In the genomic region with DNA sequence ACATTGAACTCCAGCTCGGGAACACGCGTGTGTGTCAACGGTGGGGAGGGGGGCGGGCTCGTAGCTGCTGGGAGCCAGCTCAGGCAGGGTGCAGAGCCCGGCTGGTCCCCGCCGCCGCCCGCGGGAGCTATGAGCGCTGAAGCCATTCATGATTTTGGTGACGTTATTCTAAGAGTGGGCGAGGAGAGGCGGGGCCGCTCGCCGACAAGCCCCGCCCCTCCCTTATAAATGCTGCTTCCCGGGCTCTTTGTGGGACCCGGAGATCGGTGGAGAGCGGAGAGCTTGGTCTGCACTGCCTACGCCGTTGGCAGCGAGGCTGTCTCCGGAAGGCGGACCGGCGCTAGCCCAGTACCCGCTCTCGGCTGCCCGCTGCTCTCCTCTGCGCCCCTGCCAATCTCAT, we compare ENCODE assay signal across 8 mouse cellular contexts. TPM values are rescaled to one million over a fixed set of nuclear protein-coding genes. Genes with fewer than 3 reads are reported as not detected.
DNase-seq lines count a peak whose midpoint lies in the region; ATAC-seq and TF ChIP-seq lines count a peak whose summit lies in the region.

A gene (plus strand): TSS at position 253 of the 400 bp plus-strand sequence.

- TF ChIP-seq CTCF in E14TG2a.4 (conservative IDR thresholded peaks at IDR 0.05; ENCODE audit: low read length): no peak
- no peak for TF ChIP-seq CTCF in lung, embryonic 14.5 days (IDR thresholded peaks at IDR 0.05; ENCODE audit: low read depth)

- peaks cover 24% of the 10 kb centered on the region for H3K4me1 ChIP-seq in E14TG2a.4 (replicated peaks; ENCODE audit: low read depth, low read length)
- peaks cover 14% of the 10 kb centered on the region; the same call in 1 of the 2 replicates for H3K4me1 ChIP-seq in lung, embryonic 14.5 days (ENCODE audit: insufficient read depth)

- H3K36me3 ChIP-seq in E14TG2a.4 (ENCODE audit: insufficient read depth, low read length): no peaks in the 10 kb centered on the region
- H3K36me3 ChIP-seq in lung, embryonic 14.5 days (ENCODE audit: insufficient read depth): peaks cover 22% of the 10 kb centered on the region

- 0 out of 2 replicates have a peak, but pooled peaks cover 4% of the 10 kb centered on the region for H3K9me3 ChIP-seq in E14TG2a.4 (ENCODE audit: low read length)
- no peaks in the 10 kb centered on the region for H3K9me3 ChIP-seq in lung, embryonic 14.5 days (ENCODE audit: low read depth, low read length)

- peak within 1 kb of the TSS; percentile 75 for H3K9ac ChIP-seq in lung, embryonic 14.5 days

- H3K4me2 ChIP-seq in lung, embryonic 14.5 days: peak within 1 kb of the TSS; percentile 98

- H3K4me3 ChIP-seq in E14TG2a.4 (replicated peaks; ENCODE audit: low read length): peak within 1 kb of the TSS; percentile 77
- peak within 1 kb of the TSS; percentile 55 for H3K4me3 ChIP-seq in lung, embryonic 14.5 days (ENCODE audit: low read depth, low read length)

- H3K27me3 ChIP-seq in E14TG2a.4 (ENCODE audit: insufficient read depth, low read length): peaks cover 74% of the 10 kb centered on the region
- no peaks in the 10 kb centered on the region for H3K27me3 ChIP-seq in lung, embryonic 14.5 days (ENCODE audit: insufficient read depth, low read length)

- ATAC-seq in lung, embryonic 14.5 days (ENCODE audit: insufficient read depth): peak; percentile 91
- ATAC-seq in neutrophil, adult 5-6 weeks (ENCODE audit: extremely low read depth, insufficient number of reproducible peaks, low FRiP score, poor library complexity, severe bottlenecking): peak; percentile 73

- peak; percentile 87 for DNase-seq in cerebellum, adult 11-12 months
- peak; percentile 92 for DNase-seq in forelimb bud, embryonic 11.5 days (ENCODE audit: low read depth, low spot score)
- peak; percentile 98 for DNase-seq in heart, postnatal 4 days
- DNase-seq in layer of hippocampus, adult 8-10 months (ENCODE audit: low spot score in 2 of 2): peak; percentile 88 to 94
- peak; percentile 96 for DNase-seq in lung, embryonic 14.5 days
- DNase-seq in testis, postnatal 14 days (ENCODE audit: low spot score): peak; percentile 77

- peak within 1 kb of the TSS; percentile 86 for H3K27ac ChIP-seq in lung, embryonic 14.5 days (ENCODE audit: low read depth)

- under 1% methylated on average over 35 of the region's 35 CpGs for WGBS in lung, embryonic 14.5 days

RNA-seq across cellular contexts. Expression of the gene that starts here (rescaled TPM):
- total RNA-seq in heart, postnatal 4 days (2021): 100 to 1,000 TPM; 730 to 743 TPM
- 10 to 100 TPM; 36.5 to 46.3 (median 42.0) TPM for total RNA-seq in layer of hippocampus, adult 8-10 months (2022)
- polyA plus RNA-seq in lung, embryonic 14.5 days (2014; fragmentation: Nextera tagmentation; extraction: Ambion mirVana): 6.4 and 6.8 TPM in 2 replicates
- total RNA-seq in neutrophil, adult 5-6 weeks (2017): 183 and 185 TPM in 2 replicates

Comparison
In these comparisons a context has a peak if more than half of its experiments do, and no peak if none do; other contexts are left out.
1. Peak in every context shown above with its lines: DNase-seq, ATAC-seq, H3K4me3 ChIP-seq and H3K27ac ChIP-seq.